Comparison of ENCODE assay signal across 9 mouse cellular contexts in the genomic region with DNA sequence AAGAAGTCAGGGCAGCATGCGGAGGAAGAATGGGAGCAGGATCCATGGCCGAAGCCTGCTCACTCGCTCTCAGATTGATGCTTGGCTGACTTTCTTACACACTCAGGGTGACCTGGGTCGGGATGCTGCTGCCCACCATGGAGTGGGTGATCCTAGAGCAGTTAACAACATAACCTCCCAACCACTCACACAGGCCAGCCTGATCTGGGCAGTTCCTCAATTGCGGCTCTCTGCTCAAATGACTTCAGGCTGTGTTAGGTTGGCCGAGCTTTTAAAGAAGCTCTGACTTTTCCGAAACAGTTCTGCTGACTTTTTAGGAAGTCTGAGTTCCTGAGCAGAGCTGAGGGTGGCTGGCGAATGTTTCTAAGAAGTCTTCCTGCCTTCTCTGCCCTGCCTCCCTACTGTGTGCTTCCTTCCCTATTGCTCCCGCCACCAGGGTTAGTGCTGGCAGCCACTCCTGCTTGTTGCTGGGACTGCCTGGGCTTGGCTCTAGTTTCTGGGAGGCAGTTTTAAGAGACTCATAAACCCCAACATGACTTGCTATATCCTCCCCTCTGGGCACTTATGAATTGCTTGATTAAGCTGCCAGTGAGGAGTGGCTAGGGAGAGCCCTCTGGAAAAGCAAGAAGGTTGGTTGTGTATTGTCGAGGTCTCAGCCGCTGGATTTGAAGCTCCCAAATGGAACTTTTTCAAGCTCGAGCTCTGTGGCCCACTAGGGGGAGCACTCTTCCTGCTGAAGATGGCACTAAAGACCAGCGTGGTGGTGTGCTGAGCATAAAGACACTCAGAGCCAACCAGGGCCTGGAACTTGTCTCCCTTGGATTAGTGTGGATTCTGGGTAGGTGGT. TPM values are rescaled to one million over a fixed set of nuclear protein-coding genes. Genes with fewer than 3 reads are reported as not detected.
A peak's percentile ranks its signal among the peaks of the same experiment; 100 is the strongest.
DNase-seq lines count a peak whose midpoint lies in the region; ATAC-seq and TF ChIP-seq lines count a peak whose summit lies in the region.
"Had no signal": no experiment of that assay in that cellular context is flagged by ENCODE, and none has a peak within 500 bp of the region (broad histone marks: within the 10 kb centered on the region; RNA-seq: fewer than 3 reads in every experiment).

No protein-coding gene starts in this region.

- TF ChIP-seq CTCF in hindbrain, postnatal 0 days (IDR thresholded peaks at IDR 0.05; ENCODE audit: low read depth): peak; percentile 83

- H3K27ac ChIP-seq in forebrain, embryonic 16.5 days (ENCODE audit: low read length): no peak overlapping the region
- H3K27ac ChIP-seq in hindbrain, postnatal 0 days: no peak overlapping the region

- H3K4me2 ChIP-seq in forebrain, embryonic 16.5 days (ENCODE audit: low read length): no peak overlapping the region
- no peak overlapping the region for H3K4me2 ChIP-seq in hindbrain, postnatal 0 days (ENCODE audit: low read depth, low read length)

- peak; percentile 66 for ATAC-seq in forebrain, embryonic 16.5 days
- peak; percentile 56; the same call in 1 of the 2 replicates for ATAC-seq in hindbrain, postnatal 0 days

- H3K4me3 ChIP-seq in forebrain, embryonic 16.5 days (replicated peaks; ENCODE audit: low read length): no peak overlapping the region
- no peak overlapping the region for H3K4me3 ChIP-seq in hindbrain, postnatal 0 days (ENCODE audit: low read length)
- H3K4me3 ChIP-seq: megakaryocyte, embryonic 14.5 days had no signal

- no peaks in the 10 kb centered on the region for H3K4me1 ChIP-seq in forebrain, embryonic 16.5 days (replicated peaks; ENCODE audit: control insufficient read depth, insufficient read depth, low read length)
- H3K4me1 ChIP-seq in hindbrain, postnatal 0 days (ENCODE audit: insufficient read depth, low read length): no peaks in the 10 kb centered on the region
- H3K4me1 ChIP-seq: megakaryocyte, embryonic 14.5 days had no signal

- H3K9me3 ChIP-seq in forebrain, embryonic 16.5 days (ENCODE audit: control insufficient read depth, low read length): no peaks in the 10 kb centered on the region
- no peaks in the 10 kb centered on the region for H3K9me3 ChIP-seq in hindbrain, postnatal 0 days (ENCODE audit: low read length)
- H3K9me3 ChIP-seq: megakaryocyte, embryonic 14.5 days had no signal

- H3K36me3 ChIP-seq in forebrain, embryonic 16.5 days (ENCODE audit: control insufficient read depth, insufficient read depth): peaks cover 9% of the 10 kb centered on the region
- H3K36me3 ChIP-seq in hindbrain, postnatal 0 days (ENCODE audit: insufficient read depth, low read length): peaks cover 27% of the 10 kb centered on the region

- WGBS in forebrain, embryonic 16.5 days: 66% methylated on average over 13 of the region's 13 CpGs
- 63% methylated on average over 13 of the region's 13 CpGs for WGBS in hindbrain, postnatal 0 days

- no peak overlapping the region for H3K9ac ChIP-seq in forebrain, embryonic 16.5 days (replicated peaks; ENCODE audit: low read depth, low read length)
- H3K9ac ChIP-seq in hindbrain, postnatal 0 days (replicated peaks; ENCODE audit: low read length): no peak overlapping the region

- peak; percentile 77 for DNase-seq in NIH3T3 (ENCODE audit: low read depth)
- peak; percentile 36 for DNase-seq in cerebellum, adult 11-12 months
- DNase-seq in hindbrain, postnatal 0 days (ENCODE audit: low spot score): peak; percentile 84
- DNase-seq in left cerebral cortex, adult 11 months (ENCODE audit: low spot score): peak; percentile 61
- peak; percentile 69 for DNase-seq in lung, postnatal 36 days
- peak; percentile 77 for DNase-seq in right cerebral cortex, adult 18-20 months
- DNase-seq in yolk sac, embryonic 10.5 days (ENCODE audit: low spot score): peak; percentile 25

- H3K27me3 ChIP-seq in forebrain, embryonic 16.5 days (replicated peaks; ENCODE audit: control insufficient read depth, insufficient read depth, low read length): no peaks in the 10 kb centered on the region
- no peaks in the 10 kb centered on the region for H3K27me3 ChIP-seq in hindbrain, postnatal 0 days (ENCODE audit: insufficient read depth, low read length)
- H3K27me3 ChIP-seq: megakaryocyte, embryonic 14.5 days had no signal

RNA-seq across cellular contexts. Expression of a gene that starts 9.9 kb away (rescaled TPM):
- 12.2 and 14.1 TPM in 2 replicates for polyA plus RNA-seq in forebrain, embryonic 16.5 days (2015; fragmentation: Nextera tagmentation; extraction: Ambion mirVana)
- 14.6 and 15.4 TPM in 2 replicates for total RNA-seq in hindbrain, postnatal 0 days (2014; rRNA removed)
- 6.1 and 7.4 TPM in 2 replicates for polyA plus RNA-seq in hindbrain, postnatal 0 days (2015; fragmentation: Nextera tagmentation; extraction: Ambion mirVana)

Comparison
In these comparisons a context has a peak if more than half of its experiments do, and no peak if none do; other contexts are left out.
1. DNase-seq: peak in every context shown above with its lines; median percentile 84 in hindbrain, postnatal 0 days; 77 in NIH3T3; 77 in right cerebral cortex, adult 18-20 months; 69 in lung, postnatal 36 days; 61 in left cerebral cortex, adult 11 months; 36 in cerebellum, adult 11-12 months; 25 in yolk sac, embryonic 10.5 days.